Mouse (Mus musculus) liver, adult 2 months (tissue): ENCODE results near the gene Adgrf1. TPM values are rescaled to one million over a fixed set of nuclear protein-coding genes. Genes with fewer than 3 reads are reported as not detected.
A peak's percentile ranks its signal among the peaks of the same experiment; 100 is the strongest.

Experiments
- DNase-seq: peaks from one replicate; pipeline ENCODE4 v3.0.0-alpha.2; 2011; ENCODE audit warnings: low read depth, low spot score; ENCODE audit errors: extremely low read depth
- H3K27ac ChIP-seq: fragments of 200-500 bp; replicated peaks from 2 replicates; pipeline ENCODE4 v1.5.1; 2012; ENCODE audit warnings: low read depth, mild to moderate bottlenecking, control low read depth, inconsistent platforms, low read length; ENCODE audit not compliant: insufficient read depth
- H3K27me3 ChIP-seq: fragments of 200-500 bp; 2 replicates; pipeline ENCODE4 v1.6.1; 2012; ENCODE audit warnings: mild to moderate bottlenecking, moderate library complexity, low read length, inconsistent platforms; ENCODE audit not compliant: control insufficient read depth, insufficient read depth
- H3K36me3 ChIP-seq: fragments of 200-500 bp; 2 replicates; pipeline ENCODE4 v1.6.1; 2012; ENCODE audit warnings: low read length, inconsistent platforms; ENCODE audit not compliant: control insufficient read depth, insufficient read depth
- H3K4me1 ChIP-seq: fragments of 200-500 bp; 2 replicates; pipeline ENCODE4 v1.6.1; 2011; ENCODE audit warnings: low read length; ENCODE audit not compliant: control insufficient read depth, insufficient read depth
- H3K4me3 ChIP-seq: fragments of 200-500 bp; 2 replicates; pipeline ENCODE4 v1.5.1; 2011; ENCODE audit warnings: low read depth, mild to moderate bottlenecking, control low read depth, low read length, moderate library complexity; ENCODE audit not compliant: insufficient read depth
- H3K79me2 ChIP-seq: fragments of 200-500 bp; 2 replicates; pipeline ENCODE4 v1.6.1; 2012; ENCODE audit warnings: inconsistent platforms, mild to moderate bottlenecking, low read length, moderate library complexity; ENCODE audit not compliant: control insufficient read depth, insufficient read depth
- H3K9ac ChIP-seq: fragments of 200-500 bp; 2 replicates; pipeline ENCODE4 v1.6.1; 2012; ENCODE audit warnings: low read depth, mild to moderate bottlenecking, control low read depth, inconsistent platforms, low read length
- CTCF ChIP-seq: fragments of 200-500 bp; IDR thresholded peaks from 2 replicates; pipeline ENCODE4 v1.5.1; 2011; ENCODE audit warnings: low read depth, low read length, control low read depth
- POLR2A ChIP-seq: fragments of 200-500 bp; IDR thresholded peaks from 2 replicates; pipeline ENCODE4 v1.6.1; 2011; ENCODE audit warnings: low read length, control low read depth; ENCODE audit not compliant: insufficient read depth; ENCODE audit errors: extremely low read depth
- WGBS: fragments of 180-500 bp; shearing (Covaris S2); methylation state at CpG from one replicate; pipeline ENCODE4 v1.1.7; 2018; 5-methylcytosine and 5-hydroxymethylcytosine counted together
- polyA plus RNA-seq: library from polyadenylated mRNA; depleted of rRNA; stranded (reverse); fragments of >200 nt; gene quantifications from 2 replicates; pipeline ENCODE4 v1.2.3, GENCODE M21; 2012; rRNA removed
- total RNA-seq: library from RNA; depleted of rRNA; stranded (reverse); fragments of >200 nt; gene quantifications from 2 replicates; pipeline ENCODE4 v1.2.3, GENCODE M21; 2014; rRNA removed

The Adgrf1 gene
- total RNA-seq: 6.2 and 11.7 TPM in 2 replicates
- polyA plus RNA-seq: 2.0 and 7.2 TPM in 2 replicates

GRCm38 (mm10) chr17:43270161-43270560, at the start of gene Adgrf1:
Gene Adgrf1 (plus strand): TSS chr17:43270329.
- Histone ChIP-seq H3K4me1 (peaks cover 18% of the 10 kb centered on the region), H3K79me2 (0 out of 2 replicates have a peak, but pooled peaks cover 6% of the 10 kb centered on the region), H3K36me3 (no peaks in the 10 kb centered on the region), H3K27me3 (no peaks in the 10 kb centered on the region), H3K9ac (peak within 1 kb of the TSS; percentile 55), H3K27ac (peak within 1 kb of the TSS; percentile 96), H3K4me3 (peak within 1 kb of the TSS; percentile 41; the same call in 1 of the 2 replicates)
- peak; percentile 83 for DNase-seq
- TF ChIP-seq POLR2A: 0 out of 2 replicates have a peak, but pooled peaks have one; percentile 16
- TF ChIP-seq CTCF: no peak
- 16% methylated on average over 6 of the region's 6 CpGs for WGBS

GRCm38 (mm10) chr17:43226101-43226500, 44.0 kb upstream of the Adgrf1 start:
- Histone ChIP-seq H3K27ac (no peak overlapping the region), H3K4me1 (no peaks in the 10 kb centered on the region), H3K36me3 (no peaks in the 10 kb centered on the region), H3K79me2 (no peaks in the 10 kb centered on the region), H3K4me3 (no peak overlapping the region), H3K27me3 (no peaks in the 10 kb centered on the region), H3K9ac (no peak overlapping the region)
- WGBS: 64% methylated on average over 6 of the region's 6 CpGs
- TF ChIP-seq CTCF: no peak
- no peak for TF ChIP-seq POLR2A
- DNase-seq: no peak

GRCm38 (mm10) chr17:43229621-43230513, 40.3 kb upstream of the Adgrf1 start:
- Histone ChIP-seq H3K36me3 (no peaks in the 10 kb centered on the region), H3K4me3 (no peak overlapping the region), H3K4me1 (no peaks in the 10 kb centered on the region), H3K79me2 (no peaks in the 10 kb centered on the region), H3K27me3 (no peaks in the 10 kb centered on the region), H3K9ac (no peak overlapping the region), H3K27ac (no peak overlapping the region)
- WGBS: 45% methylated on average over 12 of the region's 12 CpGs
- no peak for TF ChIP-seq POLR2A
- TF ChIP-seq CTCF: peak; percentile 54
- peak; percentile 51 for DNase-seq

- no peak for TF ChIP-seq CTCF
- TF ChIP-seq POLR2A: no peak
- Histone ChIP-seq H3K27me3 (no peaks in the 10 kb centered on the region), H3K79me2 (no peaks in the 10 kb centered on the region), H3K4me1 (no peaks in the 10 kb centered on the region), H3K36me3 (no peaks in the 10 kb centered on the region), H3K27ac (no peak overlapping the region), H3K9ac (no peak overlapping the region), H3K4me3 (no peak overlapping the region)
- DNase-seq: no peak
- 86% methylated on average over 7 of the region's 7 CpGs for WGBS
Measured at GRCm38 (mm10) chr17:43230821-43231220, 39.3 kb upstream of the Adgrf1 start.

GRCm38 (mm10) chr17:43232769-43233168, 37.4 kb upstream of the Adgrf1 start:
- no peaks in the 10 kb centered on the region for H3K79me2 ChIP-seq
- no peaks in the 10 kb centered on the region for H3K27me3 ChIP-seq
- no peak for TF ChIP-seq CTCF
- no peak for TF ChIP-seq POLR2A
- 74% methylated on average over 6 of the region's 6 CpGs for whole genome bisulfite sequencing
- no peak overlapping the region for H3K4me3 ChIP-seq
- H3K9ac ChIP-seq: no peak overlapping the region
- no peak overlapping the region; the same call in 1 of the 2 replicates for H3K27ac ChIP-seq
- H3K4me1 ChIP-seq: no peaks in the 10 kb centered on the region
- no peaks in the 10 kb centered on the region for H3K36me3 ChIP-seq
- DNase-seq: no peak

GRCm38 (mm10) chr17:43236656-43237250, 33.4 kb upstream of the Adgrf1 start:
- Histone ChIP-seq H3K27me3 (no peaks in the 10 kb centered on the region), H3K4me3 (no peak overlapping the region), H3K9ac (no peak overlapping the region), H3K27ac (no peak overlapping the region), H3K4me1 (no peaks in the 10 kb centered on the region), H3K79me2 (no peaks in the 10 kb centered on the region), H3K36me3 (no peaks in the 10 kb centered on the region)
- no peak for TF ChIP-seq CTCF
- no peak for TF ChIP-seq POLR2A
- 86% methylated on average over 14 of the region's 14 CpGs for WGBS
- no peak for DNase-seq
